Mouse (Mus musculus) gonadal fat pad, adult 2 months (tissue): ENCODE data around the gene Gm21586. TPM values are rescaled to one million over a fixed set of nuclear protein-coding genes. Genes with fewer than 3 reads are reported as not detected.
"Not testable (repeated sequence)": the region's sequence is repeated elsewhere in the genome, so short reads cannot be mapped to it uniquely, and the experiment has no call there.

Experiments used
- DNase-seq: peaks from one replicate; pipeline ENCODE4 v3.0.0-alpha.2; 2012; ENCODE audit warnings: low read depth
- polyA plus RNA-seq: library from polyadenylated mRNA; depleted of rRNA; stranded (reverse); fragments of >200 nt; gene quantifications from 2 replicates; pipeline ENCODE4 v1.2.3, GENCODE M21; 2012; rRNA removed

Gene Gm21586
- polyA plus RNA-seq: not detected in 2 replicates

GRCm38 (mm10) chr4:42439078-42439477 is at the start of gene Gm21586:
TSS of gene Gm21586 (plus strand) at chr4:42439378.
- not testable (repeated sequence) for DNase-seq

- DNase-seq: not testable (repeated sequence)
These were observed 27.3 kb downstream of the Gm21586 start, which contains the start of gene Gm2163 for GRCm38 (mm10) chr4:42466452-42466851. TSS of gene Gm2163 (plus strand) at chr4:42466752.

Other genes with a start within 250 kb of the Gm21586 start
- gene Gm10600, start 198.7 kb upstream of the Gm21586 start, polyA plus RNA-seq: not detected in 2 replicates
- not detected in 2 replicates for gene Ccl21b, start 183.6 kb upstream of the Gm21586 start, polyA plus RNA-seq
- not detected in 2 replicates for gene Gm21953, start 145.1 kb upstream of the Gm21586 start, polyA plus RNA-seq
- gene Fam205a3, start 121.0 kb upstream of the Gm21586 start, polyA plus RNA-seq: 0.19 TPM in 1 of 2 replicates, not detected in the other
- 0.08 and 0.13 TPM in 2 replicates for gene Gm2163, start 27.4 kb downstream of the Gm21586 start, polyA plus RNA-seq
- 0.19 TPM in 1 of 2 replicates, not detected in the other for gene Fam205a2, start 88.8 kb downstream of the Gm21586 start, polyA plus RNA-seq
- gene Gm10591, start 172.8 kb downstream of the Gm21586 start, polyA plus RNA-seq: not detected in 2 replicates
- gene Gm2564, start 190.3 kb downstream of the Gm21586 start, polyA plus RNA-seq: 5.1 and 6.7 TPM in 2 replicates
- not detected in 2 replicates for gene Ccl27b, start 215.9 kb downstream of the Gm21586 start, polyA plus RNA-seq
- gene Il11ra2, start 222.5 kb downstream of the Gm21586 start, polyA plus RNA-seq: 0.71 and 0.84 TPM in 2 replicates